Mouse (Mus musculus) mature B cell (primary cell): ENCODE results near the gene Gm26620.

ENCODE experiments used
- in situ Hi-C: fragments of 300-500 bp; cut with MboI; formaldehyde crosslinking; loops from 2 replicates; pipeline ENCODE4 v1.14.3; 2019

Gene Gm26620

DNA sequence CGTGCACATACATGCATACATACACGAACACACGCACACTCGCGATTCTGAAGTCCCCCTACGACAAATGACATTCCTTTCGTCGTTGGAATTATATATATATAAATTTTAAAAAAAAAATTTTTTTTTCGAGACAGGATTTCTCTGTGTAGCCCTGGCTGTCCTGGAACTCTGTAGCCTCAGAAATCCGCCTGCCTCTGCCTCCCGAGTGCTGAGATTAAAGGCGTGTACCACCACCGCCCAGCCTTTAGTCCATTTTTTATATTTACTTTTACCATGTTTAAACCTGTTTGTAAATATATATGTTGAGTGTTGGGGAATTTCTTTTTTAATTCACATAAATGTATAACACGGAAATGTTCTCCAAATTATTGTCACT is 16.0 kb upstream of the Gm26620 start:
- in situ Hi-C loops = no loop called here

DNA sequence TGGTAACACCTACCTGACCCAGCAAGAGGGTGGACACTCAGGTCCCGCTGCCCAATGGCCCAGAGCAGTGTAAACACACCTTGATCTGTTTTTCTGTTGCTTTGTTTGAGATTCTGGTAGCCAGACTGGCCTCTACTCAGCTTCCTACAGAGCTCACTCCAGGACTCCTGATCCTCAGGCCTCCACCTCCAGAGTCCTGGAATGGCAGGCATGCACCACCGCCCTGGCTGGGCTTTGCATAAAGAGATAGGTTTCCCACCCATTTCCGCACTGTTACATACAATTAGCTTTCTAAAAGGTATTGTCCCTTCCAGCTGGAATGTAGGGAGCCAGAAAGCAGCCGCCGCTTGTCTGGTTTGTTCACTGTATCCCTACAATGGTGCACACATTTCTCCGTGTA is 13.5 kb upstream of the Gm26620 start:
- in situ Hi-C loops = no loop called here

DNA sequence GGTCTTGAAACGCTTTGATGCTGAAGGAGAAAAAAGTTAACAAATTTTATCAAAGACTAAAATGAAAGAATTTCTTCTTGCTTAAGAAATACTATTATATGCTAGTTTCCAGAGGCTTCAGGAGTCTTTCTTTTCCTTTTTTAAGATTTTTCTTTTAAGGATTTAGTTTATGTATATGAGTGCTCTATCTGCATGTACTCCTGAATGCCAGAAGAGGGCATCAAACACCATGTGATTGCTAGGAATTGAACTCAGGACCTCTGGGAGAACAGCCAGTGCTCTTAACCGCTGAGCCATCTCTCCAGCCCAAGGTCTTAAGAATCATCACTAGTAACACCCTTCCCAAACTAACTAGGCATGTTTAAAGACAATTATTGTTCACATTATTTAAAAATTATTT is 12.9 kb upstream of the Gm26620 start:
- in situ Hi-C loops = no loop called here

DNA sequence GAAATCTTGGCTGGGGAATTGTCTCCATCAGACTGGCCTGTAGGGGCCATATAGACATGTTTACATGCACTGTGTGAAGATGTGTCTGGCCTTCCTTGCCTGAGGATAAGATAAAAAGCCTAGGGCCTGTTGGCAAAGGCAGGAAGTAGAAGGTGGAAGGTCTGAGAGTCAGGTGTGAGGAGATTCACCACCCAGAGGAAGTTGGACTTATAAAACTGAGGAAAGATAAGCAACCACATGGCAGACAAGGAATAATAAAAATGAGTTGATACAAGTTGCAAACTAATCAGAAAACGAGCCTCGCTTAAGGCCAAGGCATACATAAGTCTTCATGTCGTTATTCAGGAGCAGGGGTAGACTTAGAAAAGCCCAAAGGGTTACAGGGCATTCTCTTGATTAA is 9.2 kb upstream of the Gm26620 start:
- in situ Hi-C loops = loop anchor here (25.0 kb wide), 1 partner anchor 1212 kb away; the partner anchor contains the start of genes Copa and Ncstn

DNA sequence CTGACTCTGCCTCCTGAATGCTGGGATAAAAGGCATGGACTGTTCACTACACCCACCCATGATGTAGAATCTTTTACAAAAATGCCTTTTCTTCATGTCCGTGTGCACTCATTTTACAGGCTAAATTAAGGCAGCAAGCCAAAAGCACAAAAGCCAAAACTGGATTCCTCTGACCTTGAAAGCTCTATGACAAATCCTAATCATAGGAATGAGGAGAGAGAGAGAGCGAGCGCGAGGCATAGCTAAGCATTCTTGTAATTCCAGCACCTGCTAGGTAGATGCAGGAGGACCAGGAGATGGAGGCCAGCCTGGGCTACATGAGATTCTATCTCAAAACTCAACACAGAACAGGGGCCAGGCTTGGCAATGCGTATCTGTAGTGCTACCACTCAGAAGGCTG is 8.0 kb upstream of the Gm26620 start:
- in situ Hi-C loops = loop anchor here (25.0 kb wide), 1 partner anchor 1210 kb away; the partner anchor contains the start of genes Copa and Ncstn

DNA sequence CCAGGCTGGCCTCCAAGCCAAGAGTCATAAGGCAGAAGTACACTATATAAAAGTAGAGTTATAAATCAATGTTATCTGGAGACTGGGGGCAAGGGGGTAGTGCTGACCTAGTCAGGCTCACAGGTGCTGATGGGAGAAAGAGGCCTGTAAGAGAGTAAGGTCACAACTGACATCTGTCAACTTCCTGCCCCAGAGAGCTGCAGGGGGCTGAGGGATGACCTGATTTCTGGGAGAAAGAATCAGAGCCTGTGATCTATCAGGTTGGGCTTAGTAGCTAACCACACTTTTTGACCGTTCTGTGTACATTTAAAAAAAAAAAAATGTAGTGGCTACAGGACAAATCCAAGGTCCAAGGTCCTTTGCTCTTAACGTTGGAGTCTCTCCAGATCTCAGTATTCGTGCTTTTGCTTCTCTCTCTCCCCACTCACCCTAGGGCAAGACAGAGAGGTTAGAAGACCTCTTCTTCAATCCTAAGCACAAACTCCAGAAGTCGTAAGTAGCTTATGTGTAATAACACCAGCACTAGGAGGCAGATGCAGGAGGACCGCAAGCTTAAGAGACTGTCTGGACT is 1.9 kb upstream of the Gm26620 start:
- in situ Hi-C loops = loop anchor here (25.0 kb wide), 1 partner anchor 1204 kb away; the partner anchor contains the start of genes Copa and Ncstn

DNA sequence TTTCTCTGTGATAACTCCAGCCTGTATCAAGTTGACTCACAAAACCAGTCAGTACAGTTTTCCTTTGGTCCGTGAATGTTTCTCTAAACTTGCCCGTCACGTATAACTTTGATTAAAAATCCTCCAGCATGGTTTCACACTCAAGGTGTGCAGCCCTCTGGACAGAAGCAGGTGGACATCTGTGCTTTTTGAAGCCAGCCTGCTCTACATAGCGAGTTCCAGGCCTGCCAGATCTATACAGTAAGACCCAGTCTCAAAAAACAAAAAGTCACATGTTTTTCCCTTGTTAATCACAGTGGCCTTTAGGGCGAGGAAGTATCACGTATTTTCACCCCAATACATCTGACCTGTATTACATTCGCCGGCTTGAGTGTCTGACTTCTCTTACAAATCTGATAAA is 475 bp upstream of the Gm26620 start:
- in situ Hi-C loops = loop anchor here (25.0 kb wide), 1 partner anchor 1203 kb away; the partner anchor contains the start of genes Copa and Ncstn

DNA sequence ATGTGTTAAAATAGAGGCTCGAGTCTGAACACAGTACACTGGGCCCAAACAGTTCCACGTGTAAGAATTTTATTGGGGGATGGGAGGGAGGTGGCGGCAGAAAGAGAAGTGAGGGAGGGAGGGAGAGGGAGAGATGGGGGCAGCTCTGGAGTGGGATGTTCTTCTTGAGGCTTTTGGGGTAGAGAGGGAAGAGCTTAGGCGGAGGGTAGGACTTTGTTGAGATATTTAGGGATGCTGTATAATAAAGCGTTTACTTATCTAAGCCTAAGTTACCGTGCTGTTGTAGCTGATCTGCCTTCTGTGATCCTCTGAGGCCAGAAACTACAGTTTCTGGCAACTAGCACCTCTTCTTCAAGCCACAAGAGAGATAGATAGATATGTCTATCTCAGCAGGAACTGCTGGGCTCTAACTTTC is 1.2 kb downstream of the Gm26620 start:
- in situ Hi-C loops = loop anchor here (25.0 kb wide), 1 partner anchor 1201 kb away; the partner anchor contains the start of genes Copa and Ncstn

DNA sequence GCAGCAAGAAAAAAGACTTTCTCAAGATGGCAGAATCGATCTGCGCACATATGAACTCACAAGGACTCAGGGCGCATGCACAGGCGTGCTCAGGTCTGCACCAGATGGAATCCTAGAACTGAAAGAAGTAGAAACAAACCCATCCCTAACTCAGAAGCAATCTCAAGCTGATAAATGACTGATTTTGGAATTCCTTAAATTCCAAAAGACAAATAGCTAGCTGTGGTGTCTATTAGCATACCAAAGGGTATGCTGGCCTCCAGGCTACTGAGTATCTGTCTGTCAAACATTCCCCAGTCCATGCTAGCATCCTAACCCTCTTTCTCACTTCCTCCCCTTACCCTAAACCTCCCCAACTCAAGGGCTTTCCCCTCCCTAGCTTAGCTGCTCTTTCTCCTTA is 4.4 kb downstream of the Gm26620 start:
- in situ Hi-C loops = loop anchor here (25.0 kb wide), 1 partner anchor 1198 kb away; the partner anchor contains the start of genes Copa and Ncstn

DNA sequence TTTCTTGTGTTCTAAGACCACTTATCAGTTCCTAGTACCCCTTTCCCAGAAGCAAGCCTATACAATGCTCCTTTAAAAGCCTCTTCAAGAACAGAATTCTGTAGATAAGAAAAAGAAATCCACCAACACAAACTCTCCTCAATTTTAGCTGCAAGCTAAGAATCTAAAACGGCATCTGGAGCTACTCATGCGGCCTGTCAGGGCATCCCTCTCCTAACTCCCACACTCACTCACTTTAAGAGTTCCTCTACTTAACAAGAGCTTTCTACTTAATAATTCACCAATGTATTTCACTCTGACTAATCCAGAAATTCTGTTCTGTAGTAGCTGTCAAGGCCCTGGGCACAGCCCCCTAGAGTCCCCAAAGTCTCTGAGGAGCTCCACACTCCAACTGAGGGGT is 6.8 kb downstream of the Gm26620 start:
- in situ Hi-C loops = loop anchor here (10.0 to 25.0 kb wide), 3 partner anchors 213 to 1196 kb away; partner anchors contain the start of genes Apoa2, Copa, Ncstn and Tomm40l

DNA sequence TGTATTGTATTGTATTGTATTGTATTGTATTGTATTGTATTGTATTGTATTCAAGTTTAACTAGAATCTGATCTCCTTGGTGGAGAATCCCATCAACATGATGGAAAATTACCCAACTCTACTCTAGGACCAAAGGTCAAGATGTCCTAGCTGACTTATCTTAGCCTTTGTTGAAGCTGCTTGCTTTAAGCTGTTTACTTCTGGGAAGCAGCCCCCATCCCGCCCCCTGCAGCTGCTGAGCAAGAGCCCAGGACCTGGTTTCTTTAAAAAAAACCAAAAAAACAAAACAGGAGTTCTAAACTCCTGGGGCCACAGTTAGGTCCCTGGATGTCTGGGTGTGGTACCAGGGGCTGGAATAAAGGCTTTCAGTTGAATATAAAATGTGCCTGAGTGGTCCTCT is 7.4 kb downstream of the Gm26620 start:
- in situ Hi-C loops = loop anchor here (10.0 to 25.0 kb wide), 3 partner anchors 213 to 1195 kb away; partner anchors contain the start of genes Apoa2, Copa, Ncstn and Tomm40l

DNA sequence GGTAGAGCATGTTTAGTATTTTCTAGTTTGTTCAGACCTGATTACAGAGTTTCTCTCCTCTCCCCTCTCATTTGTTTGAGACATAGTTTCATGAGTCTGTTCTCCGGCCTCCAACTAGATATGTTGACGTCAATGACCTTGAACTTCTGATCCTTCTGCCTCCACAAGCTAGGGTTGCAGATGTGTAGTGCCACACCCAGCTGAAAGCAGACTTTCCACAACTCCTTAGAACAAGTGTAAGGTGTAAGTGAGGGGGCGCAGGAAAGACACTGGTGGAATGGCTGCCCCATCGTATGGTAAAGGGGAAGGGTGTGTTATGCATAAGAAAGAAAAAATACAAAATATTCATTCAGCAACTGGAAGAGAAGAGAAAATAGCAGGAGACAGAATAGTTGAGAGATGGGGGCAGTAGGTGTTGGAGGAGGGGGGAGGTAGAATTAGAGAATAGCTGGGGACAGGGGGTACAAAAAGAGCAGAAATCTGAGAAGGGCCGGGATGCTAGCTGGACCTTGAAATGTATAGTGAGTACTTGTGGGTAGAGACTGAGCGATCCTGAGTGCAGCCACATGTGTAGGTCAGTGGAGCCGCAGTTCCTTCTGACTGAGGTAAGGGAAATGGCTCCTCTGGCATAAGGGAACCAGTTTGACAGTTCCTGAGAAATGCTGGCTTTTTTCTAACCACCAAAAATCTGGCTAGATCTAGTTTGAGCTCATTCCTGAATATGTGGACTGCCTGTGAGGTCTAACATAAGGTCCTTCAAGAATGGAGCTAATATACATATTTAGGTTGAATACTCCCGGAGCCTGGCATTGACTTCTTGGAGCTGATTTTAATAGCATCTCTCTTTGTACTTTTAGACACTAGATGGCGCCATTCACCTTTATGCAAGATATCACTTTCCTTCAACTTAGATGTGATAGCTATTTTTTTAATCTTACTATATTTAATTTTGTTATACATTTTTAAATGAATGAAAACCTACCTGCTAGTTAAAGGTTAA is 10.0 kb downstream of the Gm26620 start:
- in situ Hi-C loops = loop anchor here (10.0 to 25.0 kb wide), 3 partner anchors 210 to 1192 kb away; partner anchors contain the start of genes Apoa2, Copa, Ncstn and Tomm40l

DNA sequence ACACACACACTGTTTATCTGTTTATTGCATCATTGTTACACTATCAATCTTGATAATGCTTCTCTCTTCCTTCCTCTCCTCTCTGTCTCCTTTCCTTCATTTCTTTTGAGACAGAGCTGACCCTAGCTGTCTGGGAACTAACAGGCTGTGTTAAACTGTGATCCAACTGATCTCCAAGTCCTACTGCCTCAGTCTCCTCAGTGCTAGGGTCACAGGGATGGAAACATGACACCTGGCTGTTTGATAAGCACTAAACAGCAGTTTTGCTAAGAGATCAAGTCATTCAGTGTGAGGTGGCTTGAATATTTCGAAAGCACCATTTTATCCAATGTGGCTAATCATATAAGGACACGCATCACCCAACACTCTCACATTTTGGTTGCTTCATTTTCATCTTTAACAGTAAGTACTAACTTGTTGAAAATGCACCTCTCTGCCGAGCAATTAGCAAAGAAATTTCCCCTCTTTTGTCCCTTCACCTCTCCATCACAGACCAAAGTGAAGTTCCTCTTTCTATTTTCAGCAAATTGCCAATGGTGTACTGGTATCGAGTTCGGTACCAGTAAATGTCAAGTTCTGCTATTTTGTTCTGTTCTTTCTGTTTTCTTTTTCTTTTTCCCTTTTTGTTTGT is 11.9 kb downstream of the Gm26620 start:
- in situ Hi-C loops = loop anchor here (10.0 to 25.0 kb wide), 3 partner anchors 208 to 1191 kb away; partner anchors contain the start of genes Apoa2, Copa, Ncstn and Tomm40l

DNA sequence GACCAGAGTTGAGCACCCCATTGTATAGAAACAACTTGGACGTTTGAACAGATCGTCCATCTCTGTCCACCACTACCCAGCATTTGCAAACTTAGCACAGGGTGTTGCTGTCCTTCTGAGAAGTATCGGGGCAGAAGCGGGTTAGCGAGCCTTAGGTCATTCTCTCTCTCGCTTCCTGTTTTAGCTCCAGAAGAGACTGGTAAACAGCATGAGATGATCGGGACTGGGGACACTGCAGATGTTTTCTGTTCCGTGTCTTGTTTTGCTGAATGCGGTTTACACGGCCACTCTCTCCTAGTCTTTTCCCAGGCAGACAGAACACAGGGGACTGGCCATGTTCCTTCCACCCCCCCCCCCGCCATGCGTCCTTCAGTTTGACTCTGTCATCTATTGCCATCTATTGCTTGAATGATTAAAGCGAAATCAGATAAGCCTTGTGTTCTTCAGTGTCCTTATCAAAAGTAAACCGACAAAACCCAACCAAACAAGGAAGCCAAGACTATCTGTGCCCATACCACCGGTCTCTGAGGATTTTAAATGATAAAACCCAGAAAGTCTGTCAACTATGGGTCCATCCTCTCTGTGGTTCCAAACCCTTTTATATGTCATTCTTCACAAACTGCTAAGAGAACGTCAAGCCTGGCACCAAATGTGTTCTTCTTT is 13.7 kb downstream of the Gm26620 start:
- in situ Hi-C loops = loop anchor here (10.0 to 25.0 kb wide), 3 partner anchors 206 to 1189 kb away; partner anchors contain the start of genes Apoa2, Copa, Ncstn and Tomm40l

DNA sequence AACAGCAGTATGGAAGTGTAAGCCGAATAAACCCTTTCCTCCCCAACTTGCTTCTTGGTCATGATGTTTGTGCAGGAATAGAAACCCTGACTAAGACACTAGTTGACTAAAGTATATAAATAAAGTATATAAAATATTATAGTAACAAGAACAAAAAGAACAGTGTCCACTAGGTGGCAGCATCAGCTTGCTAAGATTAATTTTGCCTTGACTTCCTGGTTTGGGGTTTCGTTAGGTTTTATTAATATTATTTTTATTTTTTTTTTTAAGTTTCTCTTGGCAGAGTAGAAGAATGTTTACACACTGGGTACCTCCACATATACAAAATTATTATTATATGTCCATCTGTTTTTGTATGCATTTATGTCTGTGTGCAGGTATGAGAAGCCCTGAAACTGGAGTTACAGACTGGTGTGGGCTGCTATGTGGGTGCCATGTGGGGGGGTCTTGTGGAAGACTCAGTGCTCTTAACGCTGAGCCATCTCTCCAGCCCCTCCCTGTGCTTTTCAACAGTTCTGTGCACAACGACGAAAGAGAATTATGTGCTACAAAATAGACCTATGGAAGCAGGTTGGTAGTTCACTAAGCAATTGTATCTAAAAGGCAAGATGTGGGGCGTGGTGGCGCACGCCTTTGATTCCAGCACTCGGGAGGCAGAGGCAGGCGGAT is 16.1 kb downstream of the Gm26620 start:
- in situ Hi-C loops = no loop called here

DNA sequence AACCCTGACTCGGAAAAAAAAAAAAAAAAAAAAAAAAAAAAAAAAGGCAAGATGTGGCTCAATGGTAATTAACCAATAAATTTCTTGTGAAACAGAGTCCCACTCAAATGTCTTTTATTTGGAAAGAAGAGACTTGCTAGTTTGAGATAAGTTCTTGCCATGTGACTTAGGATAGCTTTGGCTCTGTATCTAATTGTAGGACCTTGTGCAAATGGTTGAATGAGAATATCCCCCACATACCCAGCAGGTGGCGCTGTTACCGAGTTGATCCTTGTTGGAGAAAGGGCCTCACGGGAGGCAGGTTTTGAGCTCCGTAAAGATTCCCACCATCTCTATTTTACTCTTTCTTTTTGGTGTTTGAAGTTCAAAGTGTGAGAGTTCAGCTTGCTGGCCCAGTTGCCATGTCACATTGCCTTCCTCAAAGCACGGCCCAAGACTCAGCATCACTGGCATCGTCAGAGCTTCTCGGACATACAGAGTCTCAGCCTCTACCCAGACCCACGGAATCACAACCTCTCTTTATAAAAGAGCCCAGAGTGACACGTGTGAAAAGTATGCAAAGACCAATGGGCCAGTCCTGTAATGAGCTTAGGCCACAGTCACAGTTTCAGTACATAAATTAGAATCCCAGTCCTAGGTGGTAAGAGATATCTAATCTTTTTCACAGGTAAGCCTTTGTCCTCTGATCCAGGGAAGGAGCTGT is 16.8 kb downstream of the Gm26620 start:
- in situ Hi-C loops = no loop called here

DNA sequence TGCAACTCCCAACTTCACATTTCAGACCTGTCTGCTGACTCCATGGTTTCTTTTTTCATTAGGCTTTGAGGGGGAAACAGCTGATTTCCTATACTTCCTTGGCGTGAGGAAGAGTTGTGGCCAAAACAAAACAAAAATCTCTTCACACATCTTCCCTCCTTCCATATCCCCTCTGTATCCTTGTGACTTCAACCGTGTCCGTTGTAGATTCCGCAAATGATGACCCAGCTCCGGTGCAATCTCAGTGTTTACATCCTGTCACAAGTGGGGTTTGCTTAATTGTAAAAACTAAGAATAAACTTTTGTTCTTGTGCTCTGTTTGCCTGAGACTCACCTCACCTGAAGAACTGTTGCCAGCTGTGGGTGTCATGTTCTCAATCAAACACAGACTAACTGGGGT is 18.6 kb downstream of the Gm26620 start:
- in situ Hi-C loops = no loop called here

DNA sequence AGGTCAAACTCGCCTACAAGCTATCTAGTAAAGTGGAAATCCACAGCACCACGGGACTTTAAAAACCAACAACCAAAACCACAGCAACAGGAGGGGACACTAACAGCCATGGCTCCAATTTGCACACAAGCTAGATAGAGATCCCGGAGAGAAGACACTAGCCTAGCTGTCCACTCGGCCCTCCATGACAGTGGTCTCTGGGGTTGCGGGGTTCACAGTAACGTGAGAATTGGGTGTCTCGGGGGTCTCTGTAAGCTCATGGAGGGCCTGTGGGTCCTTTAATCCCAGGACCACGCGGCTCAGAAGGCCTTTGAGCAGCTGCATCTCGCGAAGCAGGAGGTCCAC is 22.2 kb downstream of the Gm26620 start:
- in situ Hi-C loops = loop anchor here (5.0 kb wide), 1 partner anchor 85 kb away; no protein-coding TSS in a partner anchor

DNA sequence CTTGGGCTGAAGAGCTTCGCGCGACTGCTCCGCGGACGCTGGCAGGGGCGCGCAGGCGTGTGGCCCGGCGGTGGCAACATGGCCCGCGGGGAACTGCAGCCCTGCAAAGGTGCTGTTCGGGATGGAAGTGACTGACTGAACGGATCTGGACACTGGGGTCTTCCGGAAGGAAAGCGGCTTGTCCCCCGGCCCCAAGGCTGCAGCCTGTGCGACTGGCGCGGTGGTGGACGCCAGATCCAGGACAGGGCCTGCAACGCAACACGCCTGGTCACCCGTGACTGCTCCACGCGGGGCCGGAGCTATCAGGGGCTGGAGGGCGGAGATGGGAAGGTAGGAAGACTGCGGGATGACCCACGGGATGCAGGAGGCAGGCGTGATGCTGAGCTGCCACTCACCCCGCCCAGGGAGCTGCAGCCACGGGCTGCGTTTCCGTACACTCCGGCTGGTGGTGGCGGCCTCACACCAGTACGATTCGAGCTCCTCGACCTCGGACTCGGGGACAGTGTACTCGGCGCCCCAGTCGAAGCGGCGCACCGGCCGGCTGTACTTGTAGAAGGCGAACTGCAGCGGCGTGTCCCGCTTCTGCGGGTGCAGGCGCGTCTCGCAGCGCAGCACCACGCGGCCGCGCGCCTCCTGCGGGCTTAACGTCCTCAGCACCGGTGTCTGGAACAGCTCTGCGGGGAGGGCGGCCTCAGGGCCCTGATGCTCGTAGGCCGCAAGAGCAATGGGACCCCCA is 22.8 kb downstream of the Gm26620 start:
- in situ Hi-C loops = loop anchor here (5.0 kb wide), 1 partner anchor 85 kb away; no protein-coding TSS in a partner anchor
